Mouse (Mus musculus) adipocyte (in vitro differentiated cells): ENCODE data around the gene Paqr3.

ENCODE experiments used
- DNase-seq: peaks from one replicate; pipeline ENCODE4 v3.0.0-alpha.2; 2016; ENCODE audit warnings: low spot score

Gene Paqr3

GRCm38 (mm10) chr5:97111207-97111910 lies at the start of gene Paqr3:
Gene Paqr3, minus strand, starts transcription at chr5:97111596.
- peak; percentile 86 for DNase-seq

- peak; percentile 11 for DNase-seq
Measured at GRCm38 (mm10) chr5:97154688-97155087, 43.3 kb upstream of the Paqr3 start.

GRCm38 (mm10) chr5:97135331-97135730 lies 23.9 kb upstream of the Paqr3 start:
- DNase-seq = no peak

GRCm38 (mm10) chr5:97129589-97129988 lies 18.2 kb upstream of the Paqr3 start:
- DNase-seq = no peak

- peak; percentile 80 for DNase-seq
Measured at GRCm38 (mm10) chr5:97128242-97129226, 17.1 kb upstream of the Paqr3 start.

GRCm38 (mm10) chr5:97127284-97127683 lies 15.9 kb upstream of the Paqr3 start:
- no peak for DNase-seq

- DNase-seq = peak; percentile 39
Measured at GRCm38 (mm10) chr5:97126005-97126404, 14.6 kb upstream of the Paqr3 start.

- peak; percentile 52 for DNase-seq
Measured at GRCm38 (mm10) chr5:97125459-97125970, 14.1 kb upstream of the Paqr3 start.

- DNase-seq = no peak
Measured at GRCm38 (mm10) chr5:97124977-97125376, 13.6 kb upstream of the Paqr3 start.

- DNase-seq = no peak
Measured at GRCm38 (mm10) chr5:97110697-97111096, 699 bp downstream of the Paqr3 start.

- no peak for DNase-seq
Measured at GRCm38 (mm10) chr5:97110133-97110532, 1.3 kb downstream of the Paqr3 start.

GRCm38 (mm10) chr5:97108333-97108732 lies 3.1 kb downstream of the Paqr3 start:
- DNase-seq = peak; percentile 19

GRCm38 (mm10) chr5:97099954-97100353 lies 11.4 kb downstream of the Paqr3 start:
- no peak for DNase-seq

- no peak for DNase-seq
Measured at GRCm38 (mm10) chr5:97097631-97098041, 13.8 kb downstream of the Paqr3 start.

GRCm38 (mm10) chr5:97095335-97095734 lies 16.1 kb downstream of the Paqr3 start:
- no peak for DNase-seq

GRCm38 (mm10) chr5:97092970-97093369 lies 18.4 kb downstream of the Paqr3 start:
- DNase-seq = no peak

- peak; percentile 68 for DNase-seq
Measured at GRCm38 (mm10) chr5:97090034-97090784, 21.2 kb downstream of the Paqr3 start.

- DNase-seq = no peak
Measured at GRCm38 (mm10) chr5:97089426-97089825, 22.0 kb downstream of the Paqr3 start.

GRCm38 (mm10) chr5:97088231-97088630 lies 23.2 kb downstream of the Paqr3 start:
- DNase-seq = no peak

GRCm38 (mm10) chr5:97087746-97088145 lies 23.6 kb downstream of the Paqr3 start:
- DNase-seq = no peak

GRCm38 (mm10) chr5:97087030-97087630 lies 24.3 kb downstream of the Paqr3 start:
- DNase-seq = no peak

- DNase-seq = no peak
Measured at GRCm38 (mm10) chr5:97085071-97085470, 26.3 kb downstream of the Paqr3 start.
